Mouse (Mus musculus) stomach, embryonic 14.5 days (tissue): ENCODE results near the gene Gm49416. TPM values are rescaled to one million over a fixed set of nuclear protein-coding genes. Genes with fewer than 3 reads are reported as not detected.

Source experiments
- ATAC-seq: fragments of 200-750 bp; cut with Nextera tagmentation; 2 replicates; pipeline ENCODE4 v1.8.0; 2017; ENCODE audit warnings: low read depth, moderate TSS enrichment; ENCODE audit not compliant: insufficient number of reproducible peaks, insufficient read depth, low FRiP score
- H3K27ac ChIP-seq: fragments of 300-500 bp; sonication (generic); 2 replicates; pipeline ENCODE4 v1.5.1; 2014; ENCODE audit warnings: mild to moderate bottlenecking, low read length, moderate library complexity, mixed read lengths
- H3K27me3 ChIP-seq: fragments of 300-500 bp; sonication (generic); 2 replicates; pipeline ENCODE4 v1.6.1; 2014; ENCODE audit warnings: low read length, control low read depth, mixed read lengths; ENCODE audit not compliant: control insufficient read depth, insufficient read depth
- H3K36me3 ChIP-seq: fragments of 300-500 bp; sonication (generic); 2 replicates; pipeline ENCODE4 v1.6.1; 2014; ENCODE audit warnings: mild to moderate bottlenecking, control low read depth, low read length, moderate library complexity, mixed read lengths; ENCODE audit not compliant: control insufficient read depth, insufficient read depth
- H3K4me1 ChIP-seq: fragments of 300-500 bp; sonication (generic); 2 replicates; pipeline ENCODE4 v1.6.1; 2014; ENCODE audit warnings: low read length, control low read depth, mixed read lengths; ENCODE audit not compliant: control insufficient read depth, insufficient read depth
- H3K4me2 ChIP-seq: fragments of 300-500 bp; sonication (generic); replicated peaks from 2 replicates; pipeline ENCODE4 v1.6.1; 2014; ENCODE audit warnings: low read depth, low read length, control low read depth
- H3K4me3 ChIP-seq: fragments of 300-500 bp; sonication (generic); 2 replicates; pipeline ENCODE4 v1.5.1; 2014; ENCODE audit warnings: low read depth, low read length, control low read depth
- H3K9ac ChIP-seq: fragments of 300-500 bp; sonication (generic); replicated peaks from 2 replicates; pipeline ENCODE4 v1.6.1; 2014; ENCODE audit warnings: low read depth, mild to moderate bottlenecking, control low read depth, low read length, moderate library complexity, mixed read lengths
- H3K9me3 ChIP-seq: fragments of 300-500 bp; sonication (generic); 2 replicates; pipeline ENCODE4 v1.6.1; 2016; ENCODE audit warnings: low read depth, low read length, control low read depth; ENCODE audit not compliant: control insufficient read depth
- WGBS: fragments of 180-500 bp; shearing (Covaris S2); extraction: QIAGEN DNeasy Blood & Tissue Kit; methylation state at CpG from one replicate; pipeline ENCODE4 v1.1.7; 2014; 5-methylcytosine and 5-hydroxymethylcytosine counted together
- polyA plus RNA-seq: library from polyadenylated mRNA; unstranded; fragments of >200 nt; fragmentation: Nextera tagmentation; extraction: Ambion mirVana; gene quantifications from 2 replicates; pipeline ENCODE4 v1.2.1, GENCODE M21; 2014

Gene Gm49416
- polyA plus RNA-seq, 1 experiment from 2014 or later = not detected

DNA sequence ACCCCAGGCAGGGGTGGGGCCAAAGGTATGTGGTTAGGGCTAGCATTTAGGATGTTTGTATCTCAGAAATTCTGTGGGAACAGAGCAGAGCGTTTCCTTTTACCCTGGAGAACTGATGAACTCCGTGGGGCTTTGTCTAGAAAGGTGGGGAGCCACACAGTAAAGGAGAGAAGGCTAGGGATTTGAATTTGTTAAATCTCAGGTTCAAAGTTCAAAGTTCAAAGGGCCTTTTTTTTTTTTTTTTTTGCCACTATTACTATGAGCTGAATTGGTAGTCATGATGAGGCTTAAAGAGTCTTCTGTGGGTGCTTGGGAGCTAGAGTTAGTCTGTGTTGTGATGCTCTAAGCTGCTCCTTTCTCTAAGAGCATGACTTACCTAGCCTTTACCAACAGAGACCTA is 48.0 kb downstream of the Gm49416 start:
- Histone ChIP-seq H3K9me3 (no peaks in the 10 kb centered on the region), H3K4me1 (no peaks in the 10 kb centered on the region; the same call in 1 of the 2 replicates), H3K4me3 (no peak overlapping the region), H3K27me3 (no peaks in the 10 kb centered on the region), H3K4me2 (no peak overlapping the region), H3K27ac (no peak overlapping the region), H3K36me3 (peaks cover 47% of the 10 kb centered on the region), H3K9ac (no peak overlapping the region)
- no peak for ATAC-seq
- WGBS = 85% methylated on average over 2 of the region's 2 CpGs

DNA sequence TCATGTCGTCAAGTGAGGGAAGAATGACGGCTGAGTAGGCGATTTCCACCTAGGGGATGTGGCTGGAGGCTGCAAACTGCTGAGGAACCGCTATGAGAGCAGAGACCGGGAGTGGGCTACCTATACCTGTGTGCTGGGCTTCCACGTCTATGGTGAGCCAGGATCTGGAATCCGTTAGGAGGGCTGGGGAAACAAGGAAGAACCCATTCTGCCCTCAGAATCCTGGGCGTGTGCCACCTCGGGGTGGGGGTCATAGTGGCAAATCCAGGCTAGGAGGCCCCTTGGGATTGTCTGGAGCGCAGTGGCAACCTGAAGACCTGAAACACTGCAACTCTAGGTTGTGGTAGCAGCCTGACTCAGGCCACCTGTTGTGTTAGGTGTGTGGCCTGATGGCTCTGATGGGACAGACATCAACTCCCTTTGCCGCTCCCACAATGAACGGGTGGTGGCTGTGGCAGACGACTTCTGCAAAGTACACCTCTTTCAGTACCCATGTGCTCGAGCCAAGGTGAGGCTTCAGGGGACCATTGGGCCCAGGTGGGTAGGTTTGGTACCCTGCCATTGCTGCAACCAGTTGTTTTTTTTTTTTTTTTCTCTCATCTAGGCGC is 51.9 kb downstream of the Gm49416 start:
- Histone ChIP-seq H3K36me3 (peaks cover 39% of the 10 kb centered on the region), H3K4me3 (0 out of 2 replicates have a peak overlapping the region, but pooled peaks have one; percentile 98), H3K27ac (peak overlapping the region; percentile 17; the same call in 1 of the 2 replicates), H3K9me3 (no peaks in the 10 kb centered on the region), H3K4me2 (peak overlapping the region; percentile 64), H3K27me3 (no peaks in the 10 kb centered on the region), H3K4me1 (peaks cover 24% of the 10 kb centered on the region), H3K9ac (peak overlapping the region; percentile 98; the same call in 1 of the 2 replicates)
- 80% methylated on average over 15 of the region's 15 CpGs for WGBS
- ATAC-seq = no peak

DNA sequence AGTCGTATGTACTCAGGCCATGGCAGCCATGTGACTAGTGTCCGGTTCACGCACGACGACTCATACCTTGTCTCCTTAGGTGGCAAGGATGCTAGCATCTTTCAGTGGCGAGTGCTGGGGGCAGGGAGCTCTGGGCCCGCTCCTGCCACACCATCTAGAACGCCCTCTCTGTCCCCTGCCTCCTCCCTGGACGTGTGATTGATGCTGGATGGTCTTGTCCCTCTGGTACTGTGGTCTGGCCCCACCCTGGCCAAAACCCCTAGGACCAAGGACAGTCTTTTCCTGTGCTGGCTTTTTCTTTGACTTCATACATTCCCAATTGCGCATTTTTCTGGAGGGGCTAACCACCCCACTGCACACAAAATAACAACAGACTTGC is 52.4 kb downstream of the Gm49416 start:
- 32% methylated on average over 10 of the region's 10 CpGs for WGBS
- H3K4me1 ChIP-seq = peaks cover 24% of the 10 kb centered on the region
- H3K9me3 ChIP-seq = no peaks in the 10 kb centered on the region
- H3K9ac ChIP-seq = peak overlapping the region; percentile 98
- H3K27me3 ChIP-seq = no peaks in the 10 kb centered on the region
- peak overlapping the region; percentile 98 for H3K4me3 ChIP-seq
- peak overlapping the region; percentile 64 for H3K4me2 ChIP-seq
- H3K27ac ChIP-seq = peak overlapping the region; percentile 17; the same call in 1 of the 2 replicates
- H3K36me3 ChIP-seq = peaks cover 40% of the 10 kb centered on the region
- peak; percentile 10; the same call in 1 of the 2 replicates for ATAC-seq

DNA sequence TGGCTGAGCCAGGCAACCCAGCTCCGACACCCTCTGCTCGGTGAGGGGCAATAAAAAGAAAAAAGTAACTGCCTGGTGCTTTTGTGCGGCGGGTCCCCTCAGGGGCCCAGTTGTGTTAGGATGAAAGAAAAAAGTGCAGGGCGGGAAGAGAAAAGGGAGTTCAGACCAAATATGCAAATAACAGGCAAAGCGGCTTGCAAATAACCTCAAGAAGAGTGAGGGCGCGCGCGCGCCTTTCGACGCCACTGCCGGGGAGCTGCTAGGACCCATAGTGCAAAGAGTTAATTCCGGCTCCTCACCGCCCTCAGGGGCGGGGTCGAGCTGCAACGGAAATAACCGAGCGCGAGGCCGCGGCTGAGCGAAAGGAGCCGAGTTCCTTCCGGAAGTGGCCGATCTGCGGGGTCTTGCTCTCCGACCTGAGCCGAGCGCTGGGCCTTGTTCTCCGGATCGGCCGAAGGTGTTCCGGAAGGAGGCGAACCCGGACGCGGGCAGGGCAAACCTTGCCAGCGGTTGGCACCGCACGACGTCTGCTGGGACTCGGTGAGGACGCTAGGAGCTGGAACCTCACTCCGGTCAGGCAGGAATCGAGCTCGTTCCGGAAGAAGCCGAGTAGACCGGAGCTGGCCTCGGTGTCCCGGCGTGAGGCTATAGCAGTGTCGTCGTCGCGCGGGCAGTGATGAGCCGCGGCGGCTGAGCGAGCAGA is 52.9 kb downstream of the Gm49416 start, which contains the start of gene Mta2:
Gene Mta2 (plus strand): TSS at position 361 of the 703 bp plus-strand sequence.
- WGBS = under 1% methylated on average over 62 of the region's 64 CpGs
- H3K27me3 ChIP-seq = no peaks in the 10 kb centered on the region
- no peaks in the 10 kb centered on the region for H3K9me3 ChIP-seq
- peak within 1 kb of the TSS; percentile 99 for H3K27ac ChIP-seq
- peak within 1 kb of the TSS; percentile 98 for H3K4me3 ChIP-seq
- H3K4me2 ChIP-seq = peak within 1 kb of the TSS; percentile 64
- peaks cover 24% of the 10 kb centered on the region for H3K4me1 ChIP-seq
- H3K9ac ChIP-seq = peak within 1 kb of the TSS; percentile 98
- peak; percentile 92 for ATAC-seq
- H3K36me3 ChIP-seq = peaks cover 45% of the 10 kb centered on the region

DNA sequence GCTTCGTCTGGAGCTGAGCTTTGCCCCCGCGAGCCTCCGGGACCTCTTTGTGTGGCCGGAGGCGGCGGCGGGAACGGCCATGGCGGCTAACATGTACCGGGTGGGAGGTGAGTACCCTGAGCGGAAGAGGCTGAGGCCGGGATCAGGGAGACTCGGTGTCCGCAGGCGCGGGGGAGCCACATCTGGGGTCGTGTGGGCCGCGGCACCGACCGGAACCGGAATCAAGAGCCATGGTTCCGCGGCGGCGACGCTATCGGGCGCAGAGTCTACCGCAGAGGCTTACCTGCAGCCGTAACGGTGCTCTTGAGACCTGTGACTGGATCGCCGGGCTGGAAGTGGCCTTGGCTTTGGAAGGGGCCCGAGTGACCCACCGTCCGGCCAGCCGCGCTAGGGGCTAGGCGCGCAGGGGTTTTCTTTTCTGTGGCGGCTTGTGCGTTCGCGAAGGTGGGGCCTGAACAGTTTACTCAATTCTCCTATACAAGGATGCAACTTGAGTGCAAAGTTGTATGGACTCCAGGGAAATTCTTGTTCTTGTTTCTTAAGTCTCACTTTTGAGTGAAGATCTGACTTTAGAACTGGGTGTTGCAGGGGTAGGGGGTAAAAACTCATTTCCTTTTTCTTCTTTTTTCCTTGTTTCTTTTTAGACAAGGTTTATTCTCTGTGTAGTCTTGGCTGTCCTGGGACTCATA is 53.7 kb downstream of the Gm49416 start:
- H3K9me3 ChIP-seq = no peaks in the 10 kb centered on the region

DNA sequence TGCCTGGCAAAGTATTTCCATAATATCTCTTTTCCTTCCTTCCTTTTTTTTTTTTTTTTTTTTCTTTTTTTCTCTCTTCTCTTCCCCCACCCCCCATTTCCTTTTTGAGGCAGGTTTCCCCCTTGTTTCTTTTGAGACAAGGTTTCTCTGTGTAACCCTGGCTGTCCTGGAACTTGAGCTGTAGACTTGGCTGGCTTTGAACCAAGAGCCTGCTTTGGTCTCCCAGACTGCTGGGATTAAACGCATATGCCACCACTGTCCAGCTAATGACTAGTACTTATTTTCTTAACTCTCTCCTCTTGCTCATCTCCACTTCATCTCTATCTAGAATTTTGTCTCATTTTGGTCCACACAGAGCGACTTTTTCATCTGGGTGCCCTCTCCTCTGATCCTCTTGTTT is 54.3 kb downstream of the Gm49416 start:
- no peak for ATAC-seq
- H3K9ac ChIP-seq = peak overlapping the region; percentile 98
- peak overlapping the region; percentile 98 for H3K4me3 ChIP-seq
- peaks cover 46% of the 10 kb centered on the region for H3K36me3 ChIP-seq
- WGBS = 66% methylated on average over 2 of the region's 2 CpGs
- H3K27me3 ChIP-seq = no peaks in the 10 kb centered on the region
- H3K27ac ChIP-seq = peak overlapping the region; percentile 99
- H3K9me3 ChIP-seq = no peaks in the 10 kb centered on the region
- peak overlapping the region; percentile 64 for H3K4me2 ChIP-seq
- peaks cover 24% of the 10 kb centered on the region for H3K4me1 ChIP-seq

More for the DNA sequence above, 53.7 kb downstream of the Gm49416 start:
- peak; percentile 47 for ATAC-seq
- peaks cover 44% of the 10 kb centered on the region for H3K36me3 ChIP-seq
- no peaks in the 10 kb centered on the region for H3K27me3 ChIP-seq
- peak overlapping the region; percentile 98 for H3K9ac ChIP-seq
- peaks cover 24% of the 10 kb centered on the region for H3K4me1 ChIP-seq
- peak overlapping the region; percentile 64 for H3K4me2 ChIP-seq
- H3K4me3 ChIP-seq = peak overlapping the region; percentile 98
- H3K27ac ChIP-seq = peak overlapping the region; percentile 99
- under 1% methylated on average over 46 of the region's 46 CpGs for WGBS

DNA sequence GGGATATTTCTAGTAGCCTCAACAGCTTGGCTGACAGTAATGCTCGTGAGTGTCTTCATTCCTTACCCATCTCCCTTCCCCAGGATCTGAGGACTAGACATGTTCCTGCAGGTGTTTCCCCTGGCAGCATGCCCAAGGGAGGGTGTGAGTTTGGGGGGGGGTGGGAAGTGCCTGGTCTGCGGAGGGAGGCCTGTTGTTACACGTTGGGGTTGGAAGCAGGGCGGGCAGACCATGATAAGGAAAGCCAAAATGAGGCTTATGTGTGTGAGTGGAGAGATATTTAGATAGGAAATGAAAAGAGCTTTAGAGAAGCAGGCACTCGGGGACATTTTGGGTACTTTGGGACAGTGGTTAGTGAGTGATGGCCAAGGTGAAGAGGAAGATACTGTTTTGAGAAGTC is 55.3 kb downstream of the Gm49416 start:
- no peaks in the 10 kb centered on the region for H3K9me3 ChIP-seq
- H3K9ac ChIP-seq = no peak overlapping the region
- H3K27ac ChIP-seq = peak overlapping the region; percentile 29; the same call in 1 of the 2 replicates
- H3K4me2 ChIP-seq = peak overlapping the region; percentile 64
- no peaks in the 10 kb centered on the region for H3K27me3 ChIP-seq
- 37% methylated on average over 5 of the region's 5 CpGs for WGBS
- peak overlapping the region; percentile 17; the same call in 1 of the 2 replicates for H3K4me3 ChIP-seq
- no peak for ATAC-seq
- H3K4me1 ChIP-seq = peaks cover 24% of the 10 kb centered on the region
- peaks cover 50% of the 10 kb centered on the region for H3K36me3 ChIP-seq

DNA sequence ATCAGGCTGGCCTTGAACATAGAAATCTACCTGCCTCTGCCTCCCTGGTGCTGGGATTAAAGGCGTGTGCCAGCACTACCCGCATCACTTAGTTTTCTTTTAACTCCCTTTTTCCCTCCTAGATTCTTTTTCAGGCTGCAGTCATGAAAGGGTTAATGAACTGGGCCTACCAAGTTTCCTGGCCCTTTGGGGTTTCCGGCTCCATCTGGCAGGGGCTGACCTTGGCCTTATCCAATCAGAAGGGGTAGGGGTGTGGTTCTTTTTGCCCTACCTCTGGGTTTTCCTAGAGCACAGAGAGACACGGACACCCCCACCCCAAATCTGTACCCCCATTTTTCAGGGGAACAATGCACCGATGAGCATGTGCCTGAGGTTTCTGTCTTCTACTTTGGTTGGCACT is 56.0 kb downstream of the Gm49416 start:
- H3K36me3 ChIP-seq = peaks cover 50% of the 10 kb centered on the region
- H3K9ac ChIP-seq = 0 out of 2 replicates have a peak overlapping the region, but pooled peaks have one; percentile 10
- no peaks in the 10 kb centered on the region for H3K27me3 ChIP-seq
- no peaks in the 10 kb centered on the region for H3K9me3 ChIP-seq
- H3K4me2 ChIP-seq = peak overlapping the region; percentile 64
- H3K27ac ChIP-seq = no peak overlapping the region
- no peak for ATAC-seq
- peaks cover 24% of the 10 kb centered on the region for H3K4me1 ChIP-seq
- H3K4me3 ChIP-seq = peak overlapping the region; percentile 15; the same call in 1 of the 2 replicates
- 23% methylated on average over 5 of the region's 5 CpGs for WGBS
